Mouse (Mus musculus): ENCODE measurements at regions not wholly inside any gene's neighbourhood (a gene's known extent, or its start where the extent isn't known, plus 50 kb on each side); places are given as distances from the start of the nearest gene placed in this dataset.
A peak's percentile ranks its signal among the peaks of the same experiment; 100 is the strongest.

GRCm38 (mm10) chr19:15827990-15828705, 119.0 kb downstream of the Psat1 start:
- H3K9ac ChIP-seq (ENCODE audit: low read length): no peak overlapping the region
- H3K9me3 ChIP-seq (replicated peaks; ENCODE audit: control insufficient read depth, low read length): no peaks in the 10 kb centered on the region
- no peaks in the 10 kb centered on the region for H3K4me1 ChIP-seq (ENCODE audit: control insufficient read depth, insufficient read depth, low read length)
- ATAC-seq (no peak), DNase-seq (ENCODE audit: low spot score) (no peak)
- no peak overlapping the region for H3K4me3 ChIP-seq (ENCODE audit: low read depth, low read length)
- H3K4me2 ChIP-seq (ENCODE audit: low read length): no peak overlapping the region
- H3K36me3 ChIP-seq (ENCODE audit: control insufficient read depth, insufficient read depth, low read length): no peaks in the 10 kb centered on the region
- H3K27me3 ChIP-seq (replicated peaks; ENCODE audit: control insufficient read depth, insufficient read depth, low read length): no peaks in the 10 kb centered on the region
- 76% methylated on average over 10 of the region's 10 CpGs for WGBS
- no peak overlapping the region for H3K27ac ChIP-seq (ENCODE audit: low read depth, low read length)

GRCm38 (mm10) chr19:15827120-15827989, 119.8 kb downstream of the Psat1 start:
- Histone ChIP-seq H3K4me3 (ENCODE audit: low read depth, low read length) (no peak overlapping the region), H3K4me2 (ENCODE audit: low read length) (no peak overlapping the region), H3K4me1 (ENCODE audit: control insufficient read depth, insufficient read depth, low read length) (no peaks in the 10 kb centered on the region), H3K9ac (ENCODE audit: low read length) (no peak overlapping the region), H3K27ac (ENCODE audit: low read depth, low read length) (no peak overlapping the region), H3K27me3 (replicated peaks; ENCODE audit: control insufficient read depth, insufficient read depth, low read length) (no peaks in the 10 kb centered on the region), H3K36me3 (ENCODE audit: control insufficient read depth, insufficient read depth, low read length) (no peaks in the 10 kb centered on the region), H3K9me3 (replicated peaks; ENCODE audit: control insufficient read depth, low read length) (no peaks in the 10 kb centered on the region)
- peak; percentile 17 for DNase-seq (ENCODE audit: low spot score)
- WGBS: 60% methylated on average over 9 of the region's 9 CpGs
- no peak for ATAC-seq

- no peaks in the 10 kb centered on the region for H3K36me3 ChIP-seq (ENCODE audit: control insufficient read depth, insufficient read depth, low read length)
- H3K9ac ChIP-seq (ENCODE audit: low read length): no peak overlapping the region
- DNase-seq (ENCODE audit: low spot score) (no peak), ATAC-seq (no peak)
- H3K9me3 ChIP-seq (replicated peaks; ENCODE audit: control insufficient read depth, low read length): no peaks in the 10 kb centered on the region
- WGBS: 87% methylated on average over 6 of the region's 6 CpGs
- no peak overlapping the region for H3K27ac ChIP-seq (ENCODE audit: low read depth, low read length)
- H3K4me3 ChIP-seq (ENCODE audit: low read depth, low read length): no peak overlapping the region
- no peak overlapping the region for H3K4me2 ChIP-seq (ENCODE audit: low read length)
- no peaks in the 10 kb centered on the region for H3K27me3 ChIP-seq (replicated peaks; ENCODE audit: control insufficient read depth, insufficient read depth, low read length)
- H3K4me1 ChIP-seq (ENCODE audit: control insufficient read depth, insufficient read depth, low read length): no peaks in the 10 kb centered on the region
Observed at GRCm38 (mm10) chr19:15823688-15824371, 123.3 kb downstream of the Psat1 start.

- WGBS: 84% methylated on average over 7 of the region's 7 CpGs
- H3K4me1 ChIP-seq (ENCODE audit: control insufficient read depth, insufficient read depth, low read length): no peaks in the 10 kb centered on the region
- H3K9me3 ChIP-seq (replicated peaks; ENCODE audit: control insufficient read depth, low read length): no peaks in the 10 kb centered on the region
- H3K36me3 ChIP-seq (ENCODE audit: control insufficient read depth, insufficient read depth, low read length): no peaks in the 10 kb centered on the region
- no peak overlapping the region for H3K4me2 ChIP-seq (ENCODE audit: low read length)
- no peak for ATAC-seq
- no peak overlapping the region for H3K4me3 ChIP-seq (ENCODE audit: low read depth, low read length)
- no peak overlapping the region for H3K27ac ChIP-seq (ENCODE audit: low read depth, low read length)
- no peaks in the 10 kb centered on the region for H3K27me3 ChIP-seq (replicated peaks; ENCODE audit: control insufficient read depth, insufficient read depth, low read length)
- no peak for DNase-seq (ENCODE audit: low spot score)
- no peak overlapping the region for H3K9ac ChIP-seq (ENCODE audit: low read length)
Observed at GRCm38 (mm10) chr19:15820020-15820419, 127.1 kb downstream of the Psat1 start.

GRCm38 (mm10) chr19:15815166-15815565, 132.0 kb downstream of the Psat1 start:
- Histone ChIP-seq H3K36me3 (ENCODE audit: control insufficient read depth, insufficient read depth, low read length) (no peaks in the 10 kb centered on the region), H3K27me3 (replicated peaks; ENCODE audit: control insufficient read depth, insufficient read depth, low read length) (no peaks in the 10 kb centered on the region), H3K9me3 (replicated peaks; ENCODE audit: control insufficient read depth, low read length) (no peaks in the 10 kb centered on the region), H3K9ac (ENCODE audit: low read length) (no peak overlapping the region), H3K4me1 (ENCODE audit: control insufficient read depth, insufficient read depth, low read length) (no peaks in the 10 kb centered on the region), H3K4me2 (ENCODE audit: low read length) (no peak overlapping the region), H3K27ac (ENCODE audit: low read depth, low read length) (no peak overlapping the region), H3K4me3 (ENCODE audit: low read depth, low read length) (no peak overlapping the region)
- DNase-seq (ENCODE audit: low spot score) (no peak), ATAC-seq (no peak)
- 84% methylated on average over 6 of the region's 6 CpGs for WGBS

GRCm38 (mm10) chr19:15809008-15809407, 138.1 kb downstream of the Psat1 start:
- no peaks in the 10 kb centered on the region for H3K36me3 ChIP-seq (ENCODE audit: control insufficient read depth, insufficient read depth, low read length)
- no peak overlapping the region for H3K4me2 ChIP-seq (ENCODE audit: low read length)
- no peak overlapping the region for H3K27ac ChIP-seq (ENCODE audit: low read depth, low read length)
- no peak overlapping the region for H3K4me3 ChIP-seq (ENCODE audit: low read depth, low read length)
- H3K4me1 ChIP-seq (ENCODE audit: control insufficient read depth, insufficient read depth, low read length): 0 out of 2 replicates have a peak, but pooled peaks cover under 1% of the 10 kb centered on the region
- H3K9ac ChIP-seq (ENCODE audit: low read length): no peak overlapping the region
- WGBS: 92% methylated on average over 5 of the region's 5 CpGs
- ATAC-seq (no peak), DNase-seq (ENCODE audit: low spot score) (no peak)
- no peaks in the 10 kb centered on the region for H3K9me3 ChIP-seq (replicated peaks; ENCODE audit: control insufficient read depth, low read length)
- H3K27me3 ChIP-seq (replicated peaks; ENCODE audit: control insufficient read depth, insufficient read depth, low read length): no peaks in the 10 kb centered on the region

- Histone ChIP-seq H3K9me3 (replicated peaks; ENCODE audit: control insufficient read depth, low read length) (no peaks in the 10 kb centered on the region), H3K27ac (ENCODE audit: low read depth, low read length) (no peak overlapping the region), H3K4me3 (ENCODE audit: low read depth, low read length) (no peak overlapping the region), H3K9ac (ENCODE audit: low read length) (no peak overlapping the region), H3K36me3 (ENCODE audit: control insufficient read depth, insufficient read depth, low read length) (no peaks in the 10 kb centered on the region), H3K27me3 (replicated peaks; ENCODE audit: control insufficient read depth, insufficient read depth, low read length) (no peaks in the 10 kb centered on the region), H3K4me2 (ENCODE audit: low read length) (no peak overlapping the region), H3K4me1 (ENCODE audit: control insufficient read depth, insufficient read depth, low read length) (0 out of 2 replicates have a peak, but pooled peaks cover 5% of the 10 kb centered on the region)
- ATAC-seq: no peak
- WGBS: 93% methylated on average over 2 of the region's 2 CpGs
- DNase-seq (ENCODE audit: low spot score): no peak
Observed at GRCm38 (mm10) chr19:15807681-15808080, 139.5 kb downstream of the Psat1 start.

- H3K9ac ChIP-seq (ENCODE audit: low read length): no peak overlapping the region
- no peaks in the 10 kb centered on the region for H3K36me3 ChIP-seq (ENCODE audit: control insufficient read depth, insufficient read depth, low read length)
- 3% methylated on average over 8 of the region's 8 CpGs for WGBS
- H3K4me1 ChIP-seq (ENCODE audit: control insufficient read depth, insufficient read depth, low read length): peaks cover 19% of the 10 kb centered on the region
- ATAC-seq: peak; percentile 58
- 0 out of 2 replicates have a peak overlapping the region, but pooled peaks have one; percentile 0 for H3K4me2 ChIP-seq (ENCODE audit: low read length)
- H3K4me3 ChIP-seq (ENCODE audit: low read depth, low read length): no peak overlapping the region
- H3K27ac ChIP-seq (ENCODE audit: low read depth, low read length): peak overlapping the region; percentile 29; the same call in 1 of the 2 replicates
- peak; percentile 84 for DNase-seq (ENCODE audit: low spot score)
- H3K27me3 ChIP-seq (replicated peaks; ENCODE audit: control insufficient read depth, insufficient read depth, low read length): peaks cover 5% of the 10 kb centered on the region; the same call in 1 of the 2 replicates
- H3K9me3 ChIP-seq (replicated peaks; ENCODE audit: control insufficient read depth, low read length): no peaks in the 10 kb centered on the region
Observed at GRCm38 (mm10) chr19:15803131-15803889, 143.8 kb downstream of the Psat1 start.
